Mouse (Mus musculus) midbrain, embryonic 10.5 days (tissue): Measurements from ENCODE around the gene Hint3. TPM values are rescaled to one million over a fixed set of nuclear protein-coding genes. Genes with fewer than 3 reads are reported as not detected.

ENCODE experiments used
- DNase-seq: peaks from one replicate; pipeline ENCODE4 v3.0.0-alpha.2; 2017; ENCODE audit warnings: low spot score
- H3K27ac ChIP-seq: fragments of 300-500 bp; sonication (generic); replicated peaks from 2 replicates; pipeline ENCODE4 v1.5.1; 2016; ENCODE audit warnings: mild to moderate bottlenecking
- H3K27me3 ChIP-seq: fragments of 300-500 bp; sonication (generic); 2 replicates; pipeline ENCODE4 v1.6.1; 2016; ENCODE audit warnings: low read depth, mild to moderate bottlenecking; ENCODE audit not compliant: poor library complexity, severe bottlenecking
- H3K36me3 ChIP-seq: fragments of 300-500 bp; sonication (generic); 2 replicates; pipeline ENCODE4 v1.6.1; 2016; ENCODE audit warnings: mild to moderate bottlenecking, moderate library complexity
- H3K4me1 ChIP-seq: fragments of 300-500 bp; sonication (generic); 2 replicates; pipeline ENCODE4 v1.6.1; 2016
- H3K4me3 ChIP-seq: fragments of 300-500 bp; sonication (generic); 2 replicates; pipeline ENCODE4 v1.5.1; 2016; ENCODE audit warnings: mild to moderate bottlenecking, moderate library complexity
- H3K9me3 ChIP-seq: fragments of 300-500 bp; sonication (generic); replicated peaks from 2 replicates; pipeline ENCODE4 v1.6.1; 2016; ENCODE audit warnings: mild to moderate bottlenecking
- WGBS: fragments of 180-500 bp; shearing (Covaris S2); methylation state at CpG from one replicate; pipeline ENCODE4 v1.1.7; 2016; 5-methylcytosine and 5-hydroxymethylcytosine counted together
- polyA plus RNA-seq: library from polyadenylated mRNA; unstranded; fragments of >200 nt; fragmentation: Nextera tagmentation; extraction: Ambion mirVana; gene quantifications from 2 replicates; pipeline ENCODE4 v1.2.1, GENCODE M21; 2016

Hint3 gene
- polyA plus RNA-seq, 1 experiment from 2014 or later = 14.6 TPM

DNA sequence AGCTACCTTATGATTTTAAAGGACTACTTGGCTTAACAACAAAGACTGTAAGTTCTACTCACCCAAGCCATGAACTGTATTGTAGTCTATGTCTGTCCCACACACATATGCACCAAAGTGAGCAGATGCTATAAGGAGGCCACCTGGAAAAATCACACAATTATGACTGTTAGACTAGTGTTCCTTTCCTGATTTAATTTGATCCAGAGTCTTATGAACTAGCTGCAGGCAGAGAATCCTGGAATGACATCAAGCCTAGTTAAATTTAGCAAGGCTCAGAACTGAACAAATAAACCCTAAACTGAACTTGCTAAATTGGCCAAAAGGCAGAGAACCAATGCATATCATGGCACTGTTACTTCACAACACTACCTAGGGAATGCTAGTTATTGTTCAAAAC is 63.1 kb downstream of the Hint3 start:
- Histone ChIP-seq H3K9me3 (no peaks in the 10 kb centered on the region), H3K27ac (no peak overlapping the region), H3K27me3 (no peaks in the 10 kb centered on the region), H3K4me1 (no peaks in the 10 kb centered on the region), H3K4me3 (no peak overlapping the region), H3K36me3 (peaks cover 67% of the 10 kb centered on the region)
- DNase-seq = no peak

DNA sequence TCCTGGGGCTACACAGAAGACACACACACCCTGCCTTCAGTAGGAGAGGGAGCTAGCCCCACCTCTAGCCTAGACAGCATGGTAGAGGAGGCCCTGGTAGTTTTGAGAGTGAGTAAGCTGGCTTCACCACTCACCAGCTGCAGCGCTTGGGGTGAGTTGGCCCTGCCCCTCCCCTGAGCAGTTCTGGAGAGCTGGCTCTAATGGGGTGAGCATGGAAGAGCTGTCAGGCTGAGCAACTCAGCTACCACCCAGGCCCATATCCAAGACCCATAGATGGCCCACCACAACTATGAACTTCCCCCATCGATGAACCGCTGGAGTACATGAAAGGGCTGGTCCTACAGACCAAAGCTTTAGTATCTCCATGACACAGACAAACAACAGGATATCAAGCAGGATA is 64.8 kb downstream of the Hint3 start:
- Histone ChIP-seq H3K36me3 (peaks cover 79% of the 10 kb centered on the region), H3K4me3 (no peak overlapping the region), H3K27me3 (no peaks in the 10 kb centered on the region), H3K4me1 (no peaks in the 10 kb centered on the region), H3K27ac (no peak overlapping the region), H3K9me3 (no peaks in the 10 kb centered on the region)
- 96% methylated on average over 3 of the region's 3 CpGs for WGBS
- DNase-seq = no peak

Other genes starting within 250 kb of the Hint3 start
- gene Trmt11, start 28.9 kb downstream of the Hint3 start, polyA plus RNA-seq = 27.1 and 31.8 TPM in 2 replicates
- gene Ncoa7, start 173.7 kb upstream of the Hint3 start, polyA plus RNA-seq = 6.2 and 6.6 TPM in 2 replicates
- 3.0 and 3.8 TPM in 2 replicates for gene Hey2, start 213.2 kb upstream of the Hint3 start, polyA plus RNA-seq